Mouse (Mus musculus) cerebellum, adult 2 months (tissue): ENCODE measurements around the gene Zfp978. TPM values are rescaled to one million over a fixed set of nuclear protein-coding genes. Genes with fewer than 3 reads are reported as not detected.
"Not testable (repeated sequence)": the region's sequence is repeated elsewhere in the genome, so short reads cannot be mapped to it uniquely, and the experiment has no call there.

ENCODE experiments used
- DNase-seq, 2 experiments: peaks; one replicate each; pipeline ENCODE4 v3.0.0; 2021
- H3K27ac ChIP-seq: fragments of 200-500 bp; 2 replicates; pipeline ENCODE4 v1.5.1; 2012; ENCODE audit warnings: low read length, control low read depth, inconsistent platforms; ENCODE audit not compliant: insufficient read depth
- H3K27me3 ChIP-seq: fragments of 200-500 bp; 2 replicates; pipeline ENCODE4 v1.6.1; 2012; ENCODE audit warnings: inconsistent platforms, mild to moderate bottlenecking, low read length, moderate library complexity; ENCODE audit not compliant: control insufficient read depth, insufficient read depth
- H3K4me1 ChIP-seq: fragments of 200-500 bp; 2 replicates; pipeline ENCODE4 v1.6.1; 2011; ENCODE audit warnings: low read length; ENCODE audit not compliant: control insufficient read depth, insufficient read depth
- H3K4me3 ChIP-seq: fragments of 200-500 bp; replicated peaks from 2 replicates; pipeline ENCODE3; 2011; ENCODE audit warnings: mild to moderate bottlenecking, low read depth, low read length, control low read depth; ENCODE audit not compliant: insufficient read depth
- WGBS: fragments of 180-500 bp; shearing (Covaris S2); methylation state at CpG from one replicate; pipeline ENCODE4 v1.1.7; 2018; 5-methylcytosine and 5-hydroxymethylcytosine counted together
- polyA plus RNA-seq: library from polyadenylated mRNA; depleted of rRNA; stranded (reverse); fragments of >200 nt; gene quantifications from 2 replicates; pipeline ENCODE4 v1.2.3, GENCODE M21; 2012

The Zfp978 gene
- polyA plus RNA-seq, 1 experiment: not detected

DNA sequence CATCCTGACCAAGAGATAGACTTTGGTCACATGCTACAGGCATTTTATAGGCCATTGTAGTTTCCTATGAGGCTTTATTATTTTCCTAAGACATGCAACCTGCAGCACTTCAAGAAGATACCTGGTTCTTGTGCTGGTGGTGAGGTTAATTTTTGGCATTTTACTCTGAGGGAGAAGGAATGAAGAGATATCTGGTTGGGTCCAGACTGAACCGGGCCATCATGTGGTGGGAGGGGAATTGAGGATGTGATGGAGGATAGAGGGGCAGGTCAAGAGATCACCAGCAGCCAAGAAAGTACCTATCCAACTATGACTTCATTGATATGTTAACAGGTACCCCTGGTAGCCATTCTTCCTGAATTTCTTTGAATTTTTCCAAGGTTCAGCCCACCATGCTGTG lies 769 bp downstream of the Zfp978 start:
- whole genome bisulfite sequencing: no CpG with 5 or more reads among the region's 1 CpGs
- not testable (repeated sequence) for H3K27me3 ChIP-seq, H3K27ac ChIP-seq, H3K4me1 ChIP-seq, DNase-seq, H3K4me3 ChIP-seq

DNA sequence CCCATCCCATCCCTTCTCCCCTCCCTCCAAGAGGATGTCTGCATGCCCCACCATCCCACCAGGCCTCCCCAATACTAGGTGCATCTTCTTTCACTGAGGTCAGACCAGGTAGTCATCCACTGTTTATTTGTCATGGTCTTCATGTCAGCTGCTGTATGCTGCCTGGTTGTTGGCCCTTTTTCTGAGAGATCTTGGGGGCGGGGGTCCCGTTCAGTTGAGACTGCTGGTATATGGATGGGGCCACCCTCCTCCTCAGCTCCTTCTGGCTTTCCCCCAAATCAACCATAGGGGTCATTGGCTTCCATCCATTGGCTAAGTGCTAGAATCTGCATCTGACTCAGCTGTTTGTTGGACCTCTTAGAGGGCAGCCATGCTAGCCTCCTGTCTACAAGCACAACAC lies 8.5 kb downstream of the Zfp978 start:
- H3K27me3 ChIP-seq, DNase-seq, H3K4me1 ChIP-seq, H3K4me3 ChIP-seq, H3K27ac ChIP-seq: not testable (repeated sequence)
- WGBS: no CpG with 5 or more reads among the region's 2 CpGs

GRCm38 (mm10) chr4:147383199-147383598 lies 22.1 kb downstream of the Zfp978 start:
- DNase-seq, H3K4me1 ChIP-seq, H3K27me3 ChIP-seq, H3K27ac ChIP-seq, H3K4me3 ChIP-seq: not testable (repeated sequence)
- 80% methylated on average over 4 of the region's 4 CpGs for WGBS

DNA sequence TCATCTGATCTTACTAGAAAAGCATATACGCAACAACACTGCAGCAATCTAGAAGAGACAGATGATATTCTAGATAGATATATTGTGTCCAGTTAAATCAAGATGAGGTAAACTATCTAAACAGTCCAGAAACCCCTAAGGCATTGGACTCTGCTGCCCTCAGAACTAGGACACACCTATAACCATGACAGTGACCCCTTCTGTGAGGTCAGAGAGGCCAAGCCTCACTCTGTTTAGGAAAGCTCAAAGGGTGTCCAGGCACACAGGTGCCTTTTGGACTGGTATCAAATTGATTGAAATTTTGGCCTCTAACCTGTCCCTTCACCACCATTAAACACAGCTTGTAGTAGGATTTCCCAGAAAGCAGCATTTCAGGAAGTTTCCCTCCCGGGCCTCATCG lies 36.1 kb downstream of the Zfp978 start:
- not testable (repeated sequence) for H3K4me3 ChIP-seq

GRCm38 (mm10) chr4:147397934-147398682 lies 37.0 kb downstream of the Zfp978 start:
- not testable (repeated sequence) for H3K4me3 ChIP-seq, H3K27ac ChIP-seq, DNase-seq, H3K27me3 ChIP-seq, H3K4me1 ChIP-seq
- 75% methylated on average over 6 of the region's 6 CpGs for WGBS

More for the DNA sequence above, 36.1 kb downstream of the Zfp978 start:
- H3K27ac ChIP-seq, H3K4me1 ChIP-seq, H3K27me3 ChIP-seq, DNase-seq: not testable (repeated sequence)
- WGBS: 83% methylated on average over 3 of the region's 3 CpGs

DNA sequence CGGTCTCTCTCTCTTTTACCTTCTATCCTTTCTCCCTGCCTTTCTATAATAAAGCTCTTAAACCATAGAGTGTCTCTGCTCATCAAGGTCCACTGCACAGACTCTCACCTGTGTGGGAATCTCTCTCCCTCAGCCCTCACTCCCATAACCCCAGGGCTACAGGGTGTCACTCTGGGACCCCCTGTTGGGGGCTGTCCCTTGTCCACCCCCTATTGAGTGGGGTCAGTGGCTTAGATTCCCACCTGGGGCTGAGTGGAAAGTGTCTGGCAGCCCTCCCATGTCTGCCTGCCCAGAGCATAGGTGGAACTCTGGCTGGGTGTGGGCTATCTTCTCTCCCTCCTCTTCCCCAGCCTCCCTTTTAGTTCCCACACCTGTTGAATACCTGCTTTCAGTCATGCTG lies 37.6 kb downstream of the Zfp978 start:
- not testable (repeated sequence) for H3K4me1 ChIP-seq, H3K27ac ChIP-seq, H3K27me3 ChIP-seq, DNase-seq, H3K4me3 ChIP-seq
- 93% methylated on average over 1 of the region's 1 CpGs for WGBS

GRCm38 (mm10) chr4:147399505-147399904 lies 38.4 kb downstream of the Zfp978 start:
- not testable (repeated sequence) for H3K27me3 ChIP-seq, H3K27ac ChIP-seq, H3K4me1 ChIP-seq, H3K4me3 ChIP-seq, DNase-seq
- WGBS: 74% methylated on average over 3 of the region's 3 CpGs

DNA sequence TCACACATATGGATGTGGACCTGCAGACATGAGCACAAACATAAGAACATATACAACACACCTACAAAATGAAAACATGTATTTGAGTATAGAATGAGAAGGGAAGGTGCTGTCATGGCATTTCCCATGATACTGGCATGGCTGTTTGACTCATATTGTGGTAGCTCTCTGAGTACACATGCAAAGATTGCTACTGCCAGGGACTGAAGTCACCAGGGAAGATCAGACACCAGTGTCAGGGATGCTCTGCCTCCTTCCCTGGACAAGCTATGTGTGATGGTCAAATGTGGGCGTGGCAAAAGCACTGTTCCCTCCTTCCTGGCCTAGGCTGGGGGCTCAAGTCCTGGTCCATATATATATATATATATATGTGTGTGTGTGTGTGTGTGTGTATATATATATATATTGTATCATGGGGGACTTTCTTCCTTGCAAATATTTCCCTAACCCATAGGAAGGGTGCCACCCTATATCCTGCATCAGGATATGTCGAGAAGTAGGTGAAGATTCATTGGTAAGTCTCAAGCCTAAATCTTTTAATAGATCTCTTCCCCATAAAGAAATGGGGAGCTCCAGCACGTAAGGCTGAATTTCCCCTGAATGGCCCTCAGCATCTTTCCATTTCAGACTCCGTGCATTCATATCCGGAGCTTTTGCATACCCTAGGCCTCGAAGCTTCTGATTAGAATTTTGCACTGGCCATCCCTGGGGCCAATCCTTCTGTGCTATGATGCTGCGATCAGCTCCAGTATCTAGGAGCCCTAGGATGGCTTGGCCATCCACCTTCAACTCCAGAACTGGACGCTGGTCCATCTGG lies 39.1 kb downstream of the Zfp978 start:
- WGBS: 77% methylated on average over 8 of the region's 8 CpGs
- DNase-seq, H3K27ac ChIP-seq, H3K27me3 ChIP-seq, H3K4me3 ChIP-seq, H3K4me1 ChIP-seq: not testable (repeated sequence)

- 79% methylated on average over 17 of the region's 17 CpGs for WGBS
- DNase-seq, H3K27ac ChIP-seq, H3K27me3 ChIP-seq, H3K4me1 ChIP-seq, H3K4me3 ChIP-seq: not testable (repeated sequence)
Observed at GRCm38 (mm10) chr4:147400848-147401715, 40.0 kb downstream of the Zfp978 start.

GRCm38 (mm10) chr4:147401736-147402506 lies 40.8 kb downstream of the Zfp978 start:
- H3K27ac ChIP-seq, DNase-seq, H3K27me3 ChIP-seq, H3K4me1 ChIP-seq, H3K4me3 ChIP-seq: not testable (repeated sequence)
- 79% methylated on average over 17 of the region's 17 CpGs for WGBS

DNA sequence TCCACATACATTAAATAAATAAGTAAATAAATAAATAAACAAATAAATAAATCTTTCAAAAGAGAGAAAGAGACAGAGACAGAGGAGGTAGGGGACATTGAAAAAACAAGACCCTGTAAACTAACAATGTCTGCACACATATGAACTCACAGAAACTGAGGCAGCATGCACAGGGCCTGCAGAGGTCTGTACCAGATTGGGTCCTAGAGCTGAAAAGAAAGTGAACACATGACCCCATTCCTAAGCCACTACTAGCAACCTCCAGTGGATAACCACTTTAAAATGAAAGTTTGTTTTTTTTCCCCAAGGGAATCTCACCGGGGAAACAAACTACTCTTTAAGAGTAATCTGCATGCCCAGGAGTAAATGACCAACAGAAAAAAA lies 41.4 kb downstream of the Zfp978 start:
- not testable (repeated sequence) for H3K27ac ChIP-seq, H3K27me3 ChIP-seq, H3K4me3 ChIP-seq, DNase-seq, H3K4me1 ChIP-seq
- WGBS: 24% methylated on average over 1 of the region's 1 CpGs
